Mouse (Mus musculus) Muller cell, postnatal 12 days (primary cell): ENCODE measurements around the gene Lrrc75b.
A peak's percentile ranks its signal among the peaks of the same experiment; 100 is the strongest.
"Not testable (repeated sequence)": the region's sequence is repeated elsewhere in the genome, so short reads cannot be mapped to it uniquely, and the experiment has no call there.

Experiments used
- DNase-seq: peaks from one replicate; pipeline ENCODE4 v3.0.0-alpha.2; 2015; ENCODE audit errors: inconsistent ontology term

Gene Lrrc75b

GRCm38 (mm10) chr10:75568029-75568428, 7.9 kb upstream of the Lrrc75b start:
- DNase-seq: no peak

- DNase-seq: not testable (repeated sequence)
Measured at GRCm38 (mm10) chr10:75566765-75567164, 6.6 kb upstream of the Lrrc75b start.

GRCm38 (mm10) chr10:75566321-75566720, 6.2 kb upstream of the Lrrc75b start:
- no peak for DNase-seq

DNA sequence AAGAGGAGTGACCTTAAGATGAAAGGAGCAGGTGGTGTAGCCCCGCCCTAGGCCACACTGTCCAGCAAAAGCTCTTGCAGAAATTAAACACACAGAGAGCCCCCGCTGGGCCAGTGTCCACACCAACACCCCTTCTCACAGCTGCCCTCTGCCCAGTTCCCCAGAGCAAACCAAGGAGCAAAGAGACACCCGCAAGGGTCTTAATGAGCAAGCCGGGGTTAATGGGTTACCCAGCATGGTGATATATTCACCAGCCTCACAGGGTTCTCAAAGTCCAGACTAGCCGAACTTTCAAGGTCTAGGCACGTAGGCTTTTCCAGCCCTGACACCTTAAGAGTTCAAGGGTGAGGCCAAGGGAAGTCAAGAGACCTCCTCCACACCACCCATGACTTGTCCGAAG, 5.8 kb upstream of the Lrrc75b start:
- DNase-seq: no peak

GRCm38 (mm10) chr10:75565436-75565835, 5.3 kb upstream of the Lrrc75b start:
- DNase-seq: no peak

GRCm38 (mm10) chr10:75564687-75565265, 4.6 kb upstream of the Lrrc75b start:
- no peak for DNase-seq

DNA sequence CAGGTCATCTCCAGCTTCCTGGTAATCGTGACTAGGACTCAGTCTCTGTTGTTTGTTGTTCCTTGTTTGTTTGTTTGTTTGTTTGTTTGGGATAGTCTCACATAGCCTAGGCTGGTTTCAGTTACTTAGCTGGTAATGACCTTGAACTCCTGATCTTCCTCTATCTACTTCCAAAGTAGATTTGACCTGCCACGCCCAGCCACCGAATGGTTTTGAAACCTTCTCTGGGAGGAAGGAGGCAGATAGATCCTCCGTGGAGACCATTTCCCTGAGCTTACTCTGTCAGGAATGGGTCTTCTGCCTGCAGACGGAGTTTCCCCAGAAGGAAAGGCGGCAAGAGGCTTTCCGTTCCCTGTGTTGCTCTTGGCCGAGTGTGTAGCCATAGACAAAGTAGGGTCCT, 2.5 kb upstream of the Lrrc75b start:
- no peak for DNase-seq

GRCm38 (mm10) chr10:75561071-75561654, 1.0 kb upstream of the Lrrc75b start, which contains the start of gene Ggt1:
Ggt1 (plus strand) TSS chr10:75561604.
- no peak for DNase-seq

GRCm38 (mm10) chr10:75560549-75560899, 394 bp upstream of the Lrrc75b start:
- DNase-seq: no peak

DNA sequence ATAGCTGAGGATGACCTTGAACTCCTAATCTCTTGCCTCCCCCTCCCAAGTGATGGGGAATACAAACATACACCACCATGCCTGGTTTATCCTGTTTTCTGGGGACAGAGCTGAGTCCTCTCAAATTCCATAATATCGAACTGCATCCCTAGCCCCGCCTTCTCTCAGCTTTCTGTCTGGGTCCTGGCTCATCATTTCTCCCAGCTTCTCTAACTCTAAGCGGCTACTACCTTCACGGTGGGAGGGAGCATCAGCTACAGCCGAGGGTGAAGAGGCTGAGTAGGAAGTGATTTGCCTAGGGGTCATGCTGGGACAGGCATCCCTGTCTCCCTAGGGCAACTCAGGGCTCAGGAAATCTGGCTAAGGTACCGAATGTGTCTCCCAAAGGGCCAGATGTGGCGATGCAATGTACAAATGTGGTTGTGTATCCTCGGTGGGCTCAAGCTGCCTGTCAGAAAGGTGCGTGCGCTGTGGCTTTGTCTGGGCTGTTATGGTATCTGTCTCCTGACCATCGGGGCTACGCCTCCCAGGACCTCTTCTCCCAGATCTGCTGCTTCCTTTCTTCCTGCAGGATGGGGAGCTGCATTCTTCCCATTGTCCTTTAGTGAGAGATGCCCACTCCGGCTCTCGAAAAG, 972 bp downstream of the Lrrc75b start:
- peak; percentile 42 for DNase-seq

DNA sequence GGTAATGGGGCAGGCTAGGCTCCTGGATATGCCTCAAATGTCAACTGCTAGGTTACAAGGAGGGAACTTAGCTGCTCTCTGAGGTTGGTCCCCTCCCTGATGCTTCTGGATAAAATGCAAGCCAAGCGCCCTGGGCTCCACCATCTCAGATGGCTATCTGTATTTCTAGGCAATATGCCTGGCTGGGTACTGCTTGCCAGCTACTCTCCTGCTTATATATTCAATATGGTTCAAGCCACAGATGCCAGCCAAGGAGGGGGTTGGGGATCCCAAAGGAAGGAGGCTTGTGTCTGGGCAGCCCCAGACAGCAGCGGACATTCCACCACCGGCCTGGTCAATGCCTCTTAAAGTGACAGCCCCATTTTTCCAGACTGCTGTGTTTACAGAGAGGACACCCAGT, 1.6 kb downstream of the Lrrc75b start:
- DNase-seq: peak; percentile 56

- peak; percentile 95 for DNase-seq
Measured at GRCm38 (mm10) chr10:75556026-75556425, 4.1 kb downstream of the Lrrc75b start.

GRCm38 (mm10) chr10:75555557-75555956, 4.6 kb downstream of the Lrrc75b start:
- no peak for DNase-seq

GRCm38 (mm10) chr10:75554090-75554489, 6.0 kb downstream of the Lrrc75b start:
- DNase-seq: no peak

DNA sequence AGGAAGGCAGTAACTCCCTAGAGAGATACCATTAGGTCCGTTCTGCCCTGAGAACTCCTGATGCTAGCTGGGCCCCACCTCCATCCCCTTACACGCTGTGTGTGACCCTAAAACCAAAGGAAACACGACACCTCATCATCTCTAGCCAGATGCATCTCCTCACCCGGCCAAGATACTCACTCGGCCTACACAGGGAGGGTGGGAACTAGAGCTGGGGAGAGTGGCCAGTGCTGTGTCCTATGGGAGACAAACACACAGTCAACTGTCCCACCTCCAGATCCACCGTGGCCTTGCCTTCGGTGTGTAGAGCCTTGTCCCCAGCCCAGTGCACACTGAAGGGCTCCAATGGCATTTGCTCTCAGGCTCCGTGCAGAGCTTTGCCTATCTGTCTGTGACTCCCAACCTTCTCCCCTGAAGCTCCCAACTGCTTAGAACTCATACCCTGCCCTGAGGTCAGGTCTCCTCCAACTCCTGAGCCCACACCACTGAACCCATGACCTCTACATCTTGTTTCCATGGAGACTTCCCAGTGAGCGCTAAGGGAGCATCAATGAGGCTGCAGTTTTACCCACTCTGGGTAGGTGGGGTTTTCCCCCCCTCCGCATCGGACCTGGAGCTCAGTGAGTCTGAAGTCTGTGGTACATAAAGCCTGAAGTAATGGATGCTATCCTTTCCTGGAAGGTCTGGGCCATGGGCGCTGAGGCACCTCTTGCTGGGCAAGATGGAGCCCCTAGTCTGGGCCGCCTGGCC, 7.3 kb downstream of the Lrrc75b start:
- DNase-seq: no peak

- DNase-seq: no peak
Measured at GRCm38 (mm10) chr10:75552106-75552505, 8.0 kb downstream of the Lrrc75b start.

GRCm38 (mm10) chr10:75551175-75551574, 9.0 kb downstream of the Lrrc75b start:
- DNase-seq: peak; percentile 30

GRCm38 (mm10) chr10:75549886-75550285, 10.2 kb downstream of the Lrrc75b start:
- no peak for DNase-seq

- DNase-seq: peak; percentile 82
Measured at GRCm38 (mm10) chr10:75548486-75548885, 11.6 kb downstream of the Lrrc75b start.

GRCm38 (mm10) chr10:75547901-75548300, 12.2 kb downstream of the Lrrc75b start:
- peak; percentile 34 for DNase-seq

- no peak for DNase-seq
Measured at GRCm38 (mm10) chr10:75536123-75536522, 24.0 kb downstream of the Lrrc75b start.

DNA sequence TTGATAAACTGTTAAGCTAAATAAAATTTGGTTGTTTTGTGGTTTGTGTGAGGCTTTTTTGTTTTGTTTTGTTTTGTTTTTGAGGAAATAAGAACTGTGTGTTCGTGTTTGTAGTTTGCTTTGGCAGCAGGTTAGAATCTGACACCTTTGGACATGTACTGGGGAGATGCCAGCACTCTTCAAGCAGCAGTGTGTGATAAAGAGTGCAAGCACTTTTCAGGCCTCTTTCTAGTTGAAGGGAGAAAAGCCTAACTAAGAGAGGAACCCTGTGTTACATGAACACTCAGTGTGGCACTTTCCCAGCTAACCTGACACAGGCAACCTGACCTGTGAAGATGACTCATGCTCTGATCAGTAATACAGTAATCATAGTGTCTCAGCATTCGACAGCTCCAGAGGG, 24.7 kb downstream of the Lrrc75b start:
- peak; percentile 64 for DNase-seq

GRCm38 (mm10) chr10:75534934-75535333, 25.2 kb downstream of the Lrrc75b start:
- DNase-seq: peak; percentile 92
